Mouse (Mus musculus): ENCODE measurements around the gene 4933430I17Rik.

GRCm38 (mm10) chr4:62596051-62596450 is 70.9 kb downstream of the 4933430I17Rik start:
- TF ChIP-seq CTCF (IDR thresholded peaks at IDR 0.05; ENCODE audit: low read depth, low read length) (no peak), POLR2A (IDR thresholded peaks at IDR 0.05; ENCODE audit: insufficient read depth, low read length) (no peak), EP300 (IDR thresholded peaks at IDR 0.05; ENCODE audit: insufficient read depth, low read depth, low read length) (no peak)
